Mouse (Mus musculus) forebrain, postnatal 0 days (tissue): ENCODE results near the gene Senp1. TPM values are rescaled to one million over a fixed set of nuclear protein-coding genes. Genes with fewer than 3 reads are reported as not detected.

Experiments
- ATAC-seq: fragments of 200-750 bp; cut with Nextera tagmentation; 2 replicates; pipeline ENCODE4 v1.8.0; 2017; ENCODE audit warnings: mild to moderate bottlenecking, moderate library complexity
- DNase-seq: peaks from one replicate; pipeline ENCODE4 v3.0.0-alpha.2; 2015
- H3K27ac ChIP-seq: fragments of 300-500 bp; sonication (generic); 2 replicates; pipeline ENCODE4 v1.5.1; 2014; ENCODE audit warnings: low read depth, mild to moderate bottlenecking, antibody characterized with exemption, low read length, moderate library complexity, mixed read lengths
- H3K27me3 ChIP-seq: fragments of 300-500 bp; sonication (generic); 2 replicates; pipeline ENCODE4 v1.6.1; 2014; ENCODE audit warnings: mild to moderate bottlenecking, low read length, mixed read lengths; ENCODE audit not compliant: insufficient read depth
- H3K36me3 ChIP-seq: fragments of 300-500 bp; sonication (generic); 2 replicates; pipeline ENCODE4 v1.6.1; 2014; ENCODE audit warnings: mild to moderate bottlenecking, moderate library complexity; ENCODE audit not compliant: insufficient read depth
- H3K4me1 ChIP-seq: fragments of 300-500 bp; sonication (generic); 2 replicates; pipeline ENCODE4 v1.6.1; 2014; ENCODE audit warnings: antibody characterized with exemption; ENCODE audit not compliant: insufficient read depth
- H3K4me2 ChIP-seq: fragments of 300-500 bp; sonication (generic); 2 replicates; pipeline ENCODE4 v1.6.1; 2014; ENCODE audit warnings: low read depth, mild to moderate bottlenecking, moderate library complexity
- H3K4me3 ChIP-seq: fragments of 300-500 bp; sonication (generic); 2 replicates; pipeline ENCODE4 v1.5.1; 2014; ENCODE audit warnings: low read depth, low read length, mixed read lengths
- H3K9ac ChIP-seq: fragments of 300-500 bp; sonication (generic); 2 replicates; pipeline ENCODE4 v1.6.1; 2014; ENCODE audit warnings: mild to moderate bottlenecking
- H3K9me3 ChIP-seq: fragments of 300-500 bp; sonication (generic); 2 replicates; pipeline ENCODE4 v1.6.1; 2016; ENCODE audit warnings: low read length
- CTCF ChIP-seq: sonication (generic); IDR thresholded peaks from 2 replicates; pipeline ENCODE4 v1.5.1; 2016; ENCODE audit warnings: antibody characterized with exemption, control low read depth, low read depth
- WGBS: fragments of 180-500 bp; shearing (Covaris S2); extraction: QIAGEN DNeasy Blood & Tissue Kit; methylation state at CpG from one replicate; pipeline ENCODE4 v1.1.7; 2014; 5-methylcytosine and 5-hydroxymethylcytosine counted together
- polyA plus RNA-seq: library from polyadenylated mRNA; unstranded; fragments of >200 nt; fragmentation: Nextera tagmentation; extraction: Ambion mirVana; gene quantifications from 2 replicates; pipeline ENCODE4 v1.2.1, GENCODE M21; 2015
- total RNA-seq: library from RNA; depleted of rRNA; stranded (reverse); fragments of >200 nt; gene quantifications from 2 replicates; pipeline ENCODE4 v1.2.3, GENCODE M21; 2014

The Senp1 gene
- total and polyA plus RNA-seq, 2 experiments from 2014 or later = 12.2 to 19.8 TPM

DNA sequence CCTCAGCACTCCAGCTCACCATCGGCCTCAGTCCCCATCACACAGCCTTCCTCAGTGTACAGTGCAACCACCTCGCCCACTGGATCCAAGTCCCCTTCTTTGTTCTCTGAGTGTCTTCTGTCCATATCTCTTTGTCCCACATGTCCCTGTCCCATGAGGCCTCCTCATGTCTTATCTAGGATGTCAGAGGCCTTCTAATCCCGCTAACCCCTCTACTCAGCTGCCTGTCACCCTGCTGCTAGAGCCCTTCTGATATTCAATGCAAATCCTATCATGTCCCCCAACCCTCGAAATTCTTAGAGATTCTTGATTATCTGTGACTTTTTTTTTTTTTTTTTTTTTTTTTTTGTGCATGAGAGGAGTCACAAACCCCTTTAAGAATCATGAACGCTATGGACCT, 22.7 kb upstream of the Senp1 start:
- H3K4me1 ChIP-seq = no peaks in the 10 kb centered on the region
- DNase-seq (no peak), ATAC-seq (no peak)
- H3K27me3 ChIP-seq = no peaks in the 10 kb centered on the region
- no peak overlapping the region for H3K4me2 ChIP-seq
- no peak overlapping the region for H3K27ac ChIP-seq
- TF ChIP-seq CTCF = no peak
- no peak overlapping the region for H3K4me3 ChIP-seq
- no peaks in the 10 kb centered on the region for H3K9me3 ChIP-seq
- 88% methylated on average over 5 of the region's 5 CpGs for WGBS
- H3K9ac ChIP-seq = no peak overlapping the region
- peaks cover 63% of the 10 kb centered on the region for H3K36me3 ChIP-seq

DNA sequence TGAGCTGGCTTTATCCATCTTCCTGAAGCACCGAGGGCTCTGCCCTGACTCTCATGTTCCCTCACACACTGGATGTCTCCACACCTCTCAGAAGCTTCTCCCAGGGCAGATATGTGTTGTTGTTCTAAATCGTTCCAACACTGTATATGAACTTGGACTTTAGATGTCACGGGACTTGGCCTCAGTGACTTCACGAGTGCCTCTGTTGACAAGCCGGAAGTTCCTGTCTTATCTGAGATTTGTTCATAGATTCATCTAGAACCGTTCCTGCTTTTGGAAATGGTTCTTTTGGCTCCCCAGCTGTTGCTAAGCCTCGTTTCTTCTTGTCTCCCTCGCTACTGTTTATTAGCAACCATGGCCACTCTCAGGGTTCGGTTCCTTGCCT, 22.2 kb upstream of the Senp1 start:
- Histone ChIP-seq H3K9ac (no peak overlapping the region), H3K27me3 (no peaks in the 10 kb centered on the region), H3K4me2 (no peak overlapping the region), H3K36me3 (peaks cover 58% of the 10 kb centered on the region), H3K9me3 (no peaks in the 10 kb centered on the region), H3K27ac (no peak overlapping the region), H3K4me3 (no peak overlapping the region), H3K4me1 (no peaks in the 10 kb centered on the region)
- WGBS = 93% methylated on average over 9 of the region's 9 CpGs
- DNase-seq (no peak), ATAC-seq (no peak)
- no peak for TF ChIP-seq CTCF

DNA sequence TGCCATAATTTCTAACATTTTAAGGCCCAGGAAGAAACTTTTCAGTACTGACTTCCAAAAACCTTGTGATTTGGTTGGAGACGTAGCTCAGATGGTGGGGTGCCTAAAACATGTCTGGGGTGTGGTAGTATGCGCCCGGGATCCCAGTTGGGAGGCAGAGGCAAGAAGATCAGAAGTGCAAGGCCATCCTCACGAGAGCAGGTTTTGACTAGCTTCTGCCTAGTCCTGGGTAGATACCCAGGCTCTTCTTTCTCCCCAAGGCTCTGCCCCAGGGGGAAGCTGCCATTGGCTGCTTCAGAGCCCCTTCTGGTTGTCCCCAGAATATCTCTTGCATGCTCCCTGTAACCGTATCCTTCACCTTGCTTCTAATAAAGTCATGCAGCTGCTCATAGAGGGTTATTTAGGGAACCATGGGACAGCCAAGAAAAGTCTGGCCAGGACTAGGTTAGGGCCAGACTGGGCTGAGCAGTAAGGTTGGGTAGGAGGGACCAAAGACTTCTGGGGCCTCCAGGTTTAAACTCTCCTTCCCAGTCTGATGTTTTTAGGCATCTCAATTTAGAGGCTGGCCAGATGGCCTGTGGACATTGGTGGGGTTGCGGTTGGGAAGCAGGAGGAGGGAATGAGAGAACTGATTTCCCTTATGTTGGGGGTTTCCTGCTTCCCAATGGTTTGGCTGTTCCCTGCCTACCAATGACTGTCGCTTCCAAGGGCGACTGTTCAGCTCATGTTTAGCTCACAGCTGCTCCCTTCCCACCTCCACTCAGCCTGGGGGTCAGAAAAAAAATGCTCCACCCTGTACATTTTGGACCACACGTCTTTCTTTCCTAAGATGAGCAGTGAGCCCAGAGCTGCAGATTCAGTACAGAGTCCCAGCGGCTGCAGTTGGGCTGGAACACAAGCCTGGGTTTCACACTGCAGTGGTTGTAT, 21.6 kb upstream of the Senp1 start:
- WGBS = 89% methylated on average over 10 of the region's 10 CpGs
- Histone ChIP-seq H3K4me1 (no peaks in the 10 kb centered on the region), H3K27me3 (no peaks in the 10 kb centered on the region), H3K9ac (no peak overlapping the region), H3K9me3 (no peaks in the 10 kb centered on the region), H3K4me2 (no peak overlapping the region), H3K27ac (no peak overlapping the region), H3K36me3 (peaks cover 51% of the 10 kb centered on the region), H3K4me3 (no peak overlapping the region)
- no peak for TF ChIP-seq CTCF
- ATAC-seq = no peak
- DNase-seq = no peak

DNA sequence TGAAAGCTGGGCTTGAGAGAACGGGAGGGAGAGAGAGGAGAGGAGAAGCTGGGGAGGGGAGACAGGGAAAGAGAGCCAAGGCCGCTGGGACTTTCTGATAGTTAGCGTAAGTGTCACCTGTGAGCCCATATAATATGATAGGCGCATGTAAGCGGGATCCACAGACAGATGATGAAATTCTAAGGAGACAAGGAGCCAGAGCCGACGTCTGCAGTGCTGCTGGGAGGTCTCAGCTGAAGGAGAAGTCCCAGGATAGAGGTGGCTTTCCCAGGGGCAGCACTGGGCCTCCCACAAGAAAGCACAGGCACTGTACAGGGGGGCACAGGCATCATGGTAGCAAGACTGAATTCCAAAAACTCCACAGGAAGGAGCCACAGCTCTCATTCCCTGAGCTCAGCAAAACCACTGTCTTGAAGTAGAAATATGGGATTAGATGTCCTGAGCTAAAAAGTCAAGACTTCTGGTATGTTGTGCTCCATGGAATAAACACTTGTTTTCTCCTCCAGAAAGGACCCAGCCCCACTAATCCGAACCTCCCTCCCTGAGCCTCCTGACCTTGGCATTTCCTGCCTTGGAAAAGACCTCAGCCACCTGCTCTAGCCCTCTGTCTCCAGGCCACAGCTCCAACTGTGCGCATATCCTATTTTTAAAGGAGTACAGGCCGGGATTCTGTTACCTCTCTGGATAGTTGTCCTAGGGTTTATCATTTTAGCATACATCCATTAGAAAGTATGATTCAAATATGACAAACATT, 20.7 kb upstream of the Senp1 start:
- no peak for ATAC-seq
- H3K9me3 ChIP-seq = no peaks in the 10 kb centered on the region
- TF ChIP-seq CTCF = no peak
- no peak overlapping the region for H3K27ac ChIP-seq
- no peak overlapping the region for H3K4me3 ChIP-seq
- no peak for DNase-seq
- no peak overlapping the region for H3K9ac ChIP-seq
- H3K27me3 ChIP-seq = no peaks in the 10 kb centered on the region
- no peak overlapping the region for H3K4me2 ChIP-seq
- peaks cover 45% of the 10 kb centered on the region for H3K36me3 ChIP-seq
- H3K4me1 ChIP-seq = no peaks in the 10 kb centered on the region
- WGBS = 81% methylated on average over 10 of the region's 10 CpGs

DNA sequence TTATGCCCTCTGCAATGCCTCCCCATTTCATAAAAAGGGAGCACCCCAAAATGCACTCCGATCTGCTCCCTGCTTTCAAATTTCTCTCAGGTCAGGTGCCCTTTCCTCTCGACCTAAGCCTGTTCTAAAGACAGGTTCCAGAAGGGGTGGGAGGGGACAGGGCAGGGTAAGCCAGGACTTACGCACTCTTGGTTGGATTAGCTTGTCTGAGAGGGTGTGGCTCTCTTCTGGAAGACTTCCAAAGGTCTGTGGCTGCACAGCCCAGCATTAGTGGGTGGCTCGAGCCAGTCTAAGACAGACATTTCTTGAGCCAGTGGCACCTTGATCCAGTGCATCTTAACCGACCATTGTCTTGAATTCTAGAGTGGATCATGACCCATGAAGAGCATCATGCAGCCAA, 18.2 kb upstream of the Senp1 start:
- Histone ChIP-seq H3K4me2 (no peak overlapping the region), H3K27me3 (no peaks in the 10 kb centered on the region), H3K36me3 (peaks cover 28% of the 10 kb centered on the region), H3K4me3 (no peak overlapping the region), H3K9ac (no peak overlapping the region), H3K9me3 (no peaks in the 10 kb centered on the region), H3K4me1 (peaks cover 6% of the 10 kb centered on the region; the same call in 1 of the 2 replicates), H3K27ac (no peak overlapping the region)
- no peak for TF ChIP-seq CTCF
- 78% methylated on average over 5 of the region's 5 CpGs for WGBS
- ATAC-seq (no peak), DNase-seq (no peak)

DNA sequence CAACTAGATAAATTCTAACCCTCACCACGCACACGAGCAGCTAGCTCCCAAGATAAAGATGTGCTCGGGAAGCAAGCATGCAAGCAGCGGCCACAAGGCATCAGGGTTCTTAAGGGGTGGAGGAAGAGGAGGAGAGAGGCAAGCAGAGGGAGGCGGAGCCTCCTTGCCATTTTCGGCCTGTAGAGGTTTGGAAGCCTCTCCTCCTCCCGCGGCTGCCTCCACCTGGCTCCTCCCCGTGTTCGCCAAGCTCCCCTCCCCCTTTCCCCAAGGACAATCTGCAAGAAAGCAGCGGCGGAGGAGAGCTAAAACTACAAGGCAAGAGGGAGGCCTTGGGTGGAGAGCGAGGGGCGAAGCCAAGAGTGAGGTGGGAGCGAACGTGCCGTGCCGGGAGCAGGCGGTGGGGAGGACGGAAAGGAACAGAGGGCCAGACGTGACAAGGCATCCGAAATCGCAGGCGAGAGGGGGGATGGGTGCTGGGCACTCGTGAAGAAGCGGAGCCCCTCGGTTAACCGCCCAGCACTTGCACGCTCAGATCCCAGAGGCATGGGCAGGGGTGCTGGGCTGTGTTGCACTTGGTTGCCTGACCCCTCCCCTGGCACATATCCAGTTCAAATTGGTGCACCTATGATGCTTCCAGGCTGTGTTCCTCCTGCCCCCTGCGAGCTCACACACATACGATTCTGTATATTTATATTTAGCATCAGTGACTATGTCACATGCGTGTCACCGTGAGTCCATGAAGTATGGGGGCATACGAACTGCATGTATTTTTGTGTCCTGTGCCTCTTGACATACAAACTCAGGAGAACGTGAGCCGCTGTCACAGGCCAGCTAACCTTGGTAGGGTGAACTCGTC, 15.0 kb upstream of the Senp1 start:
- peak overlapping the region; percentile 69 for H3K4me2 ChIP-seq
- peak; percentile 97 for ATAC-seq
- H3K4me3 ChIP-seq = peak overlapping the region; percentile 75
- peaks cover 6% of the 10 kb centered on the region; the same call in 1 of the 2 replicates for H3K4me1 ChIP-seq
- H3K9ac ChIP-seq = peak overlapping the region; percentile 88
- H3K27me3 ChIP-seq = no peaks in the 10 kb centered on the region
- H3K9me3 ChIP-seq = no peaks in the 10 kb centered on the region
- H3K27ac ChIP-seq = peak overlapping the region; percentile 90
- 1% methylated on average over 37 of the region's 37 CpGs for WGBS
- peak; percentile 88 for DNase-seq
- H3K36me3 ChIP-seq = peaks cover 10% of the 10 kb centered on the region
- TF ChIP-seq CTCF = peak; percentile 4; the same call in 1 of the 2 replicates
